Mouse (Mus musculus): ENCODE results near the gene Gm20815.
"Not testable (repeated sequence)": the region's sequence is repeated elsewhere in the genome, so short reads cannot be mapped to it uniquely, and the experiment has no call there.

Gene Gm20815

GRCm38 (mm10) chrY:8835069-8835468 lies at the start of gene Gm20815:
Gene Gm20815, minus strand, starts transcription at chrY:8835169.
- not testable (repeated sequence) for DNase-seq (ENCODE audit: low spot score)

All from ovary, adult 18-20 months (tissue).